Mouse (Mus musculus) limb, embryonic 14.5 days (tissue): ENCODE results near the gene Ostf1. TPM values are rescaled to one million over a fixed set of nuclear protein-coding genes. Genes with fewer than 3 reads are reported as not detected.

Source experiments
- ATAC-seq: fragments of 200-750 bp; cut with Nextera tagmentation; 2 replicates; pipeline ENCODE4 v1.8.0; 2017; ENCODE audit warnings: low read depth, moderate number of reproducible peaks, moderate TSS enrichment; ENCODE audit not compliant: low FRiP score
- DNase-seq: peaks from one replicate; pipeline ENCODE4 v3.0.0-alpha.2; 2015; ENCODE audit warnings: low spot score
- H3K27ac ChIP-seq: fragments of 300-500 bp; sonication (generic); replicated peaks from 2 replicates; pipeline ENCODE4 v1.5.1; 2014; ENCODE audit warnings: low read depth, mild to moderate bottlenecking, low read length, moderate library complexity, mixed read lengths
- H3K27me3 ChIP-seq: fragments of 300-500 bp; sonication (generic); 2 replicates; pipeline ENCODE4 v1.6.1; 2014; ENCODE audit warnings: low read length, mixed read lengths; ENCODE audit not compliant: control insufficient read depth, insufficient read depth
- H3K36me3 ChIP-seq: fragments of 300-500 bp; sonication (generic); 2 replicates; pipeline ENCODE4 v1.6.1; 2014; ENCODE audit warnings: mild to moderate bottlenecking, low read length, moderate library complexity, mixed read lengths; ENCODE audit not compliant: control insufficient read depth, insufficient read depth
- H3K4me1 ChIP-seq: fragments of 300-500 bp; sonication (generic); 2 replicates; pipeline ENCODE4 v1.6.1; 2014; ENCODE audit warnings: antibody characterized with exemption, low read length, mixed read lengths; ENCODE audit not compliant: control insufficient read depth, insufficient read depth
- H3K4me2 ChIP-seq: fragments of 300-500 bp; sonication (generic); replicated peaks from 2 replicates; pipeline ENCODE4 v1.6.1; 2014; ENCODE audit warnings: low read depth, mild to moderate bottlenecking, low read length, moderate library complexity; ENCODE audit not compliant: severe bottlenecking
- H3K4me3 ChIP-seq: fragments of 300-500 bp; sonication (generic); replicated peaks from 2 replicates; pipeline ENCODE4 v1.5.1; 2014; ENCODE audit warnings: low read length
- H3K9ac ChIP-seq: fragments of 300-500 bp; sonication (generic); 2 replicates; pipeline ENCODE4 v1.6.1; 2014; ENCODE audit warnings: mild to moderate bottlenecking, low read depth, low read length, moderate library complexity; ENCODE audit not compliant: severe bottlenecking
- H3K9me3 ChIP-seq: fragments of 300-500 bp; sonication (generic); 2 replicates; pipeline ENCODE4 v1.6.1; 2016; ENCODE audit warnings: low read length; ENCODE audit not compliant: control insufficient read depth
- POLR2A ChIP-seq: fragments of 200-500 bp; IDR thresholded peaks from 2 replicates; pipeline ENCODE4 v1.8.0; 2012; ENCODE audit warnings: inconsistent platforms, mild to moderate bottlenecking, moderate library complexity, borderline replicate concordance; ENCODE audit not compliant: insufficient read depth, insufficient read length; ENCODE audit errors: extremely low read depth
- WGBS: fragments of 180-500 bp; shearing (Covaris S2); extraction: QIAGEN DNeasy Blood & Tissue Kit; methylation state at CpG from one replicate; pipeline ENCODE4 v1.1.7; 2014; 5-methylcytosine and 5-hydroxymethylcytosine counted together
- polyA plus RNA-seq, 2 experiments: library from polyadenylated mRNA; depleted of rRNA in 1 of 2; stranded (reverse) in 1 of 2; unstranded in 1 of 2; fragments of >200 nt; fragmentation: Nextera tagmentation in 1 of 2; extraction: Ambion mirVana in 1 of 2; gene quantifications; 2 replicates each; pipeline versions ENCODE4 v1.2.1 to v1.2.3; 2012 to 2014

Ostf1 gene
- polyA plus RNA-seq, 2 experiments = 51.6 to 108 TPM

- Histone ChIP-seq H3K27ac (no peak overlapping the region), H3K4me3 (no peak overlapping the region), H3K9me3 (no peaks in the 10 kb centered on the region), H3K4me2 (no peak overlapping the region), H3K27me3 (no peaks in the 10 kb centered on the region), H3K9ac (no peak overlapping the region), H3K4me1 (no peaks in the 10 kb centered on the region), H3K36me3 (no peaks in the 10 kb centered on the region)
- 89% methylated on average over 3 of the region's 3 CpGs for WGBS
- DNase-seq (no peak), ATAC-seq (no peak)
- TF ChIP-seq POLR2A = no peak
These were observed 33.2 kb downstream of the Ostf1 start for GRCm38 (mm10) chr19:18598265-18598926.

GRCm38 (mm10) chr19:18597772-18598171 lies 33.9 kb downstream of the Ostf1 start:
- Histone ChIP-seq H3K36me3 (no peaks in the 10 kb centered on the region), H3K9ac (no peak overlapping the region), H3K4me1 (no peaks in the 10 kb centered on the region), H3K27ac (no peak overlapping the region), H3K27me3 (no peaks in the 10 kb centered on the region), H3K9me3 (no peaks in the 10 kb centered on the region), H3K4me3 (no peak overlapping the region), H3K4me2 (no peak overlapping the region)
- TF ChIP-seq POLR2A = no peak
- DNase-seq (no peak), ATAC-seq (no peak)
- 86% methylated on average over 6 of the region's 6 CpGs for WGBS

- H3K36me3 ChIP-seq = no peaks in the 10 kb centered on the region
- no peaks in the 10 kb centered on the region for H3K9me3 ChIP-seq
- 80% methylated on average over 5 of the region's 5 CpGs for WGBS
- ATAC-seq (no peak), DNase-seq (no peak)
- no peaks in the 10 kb centered on the region for H3K27me3 ChIP-seq
- TF ChIP-seq POLR2A = no peak
- H3K9ac ChIP-seq = no peak overlapping the region
- no peak overlapping the region for H3K27ac ChIP-seq
- no peak overlapping the region for H3K4me3 ChIP-seq
- no peaks in the 10 kb centered on the region for H3K4me1 ChIP-seq
- no peak overlapping the region for H3K4me2 ChIP-seq
These were observed 34.7 kb downstream of the Ostf1 start for GRCm38 (mm10) chr19:18596876-18597275.

GRCm38 (mm10) chr19:18593722-18594121 lies 37.9 kb downstream of the Ostf1 start:
- Histone ChIP-seq H3K27ac (no peak overlapping the region), H3K9ac (no peak overlapping the region), H3K36me3 (no peaks in the 10 kb centered on the region), H3K4me2 (no peak overlapping the region), H3K27me3 (no peaks in the 10 kb centered on the region), H3K9me3 (no peaks in the 10 kb centered on the region), H3K4me1 (no peaks in the 10 kb centered on the region), H3K4me3 (no peak overlapping the region)
- ATAC-seq (no peak), DNase-seq (no peak)
- 85% methylated on average over 10 of the region's 10 CpGs for WGBS
- TF ChIP-seq POLR2A = no peak

- Histone ChIP-seq H3K9me3 (no peaks in the 10 kb centered on the region), H3K27me3 (no peaks in the 10 kb centered on the region), H3K27ac (no peak overlapping the region), H3K9ac (no peak overlapping the region), H3K4me3 (no peak overlapping the region), H3K4me2 (no peak overlapping the region), H3K4me1 (no peaks in the 10 kb centered on the region), H3K36me3 (no peaks in the 10 kb centered on the region)
- ATAC-seq (no peak), DNase-seq (no peak)
- no peak for TF ChIP-seq POLR2A
- WGBS = 77% methylated on average over 6 of the region's 6 CpGs
These were observed 38.7 kb downstream of the Ostf1 start for GRCm38 (mm10) chr19:18592919-18593318.
